Mouse (Mus musculus) embryo, embryonic 9.5 days (tissue): ENCODE data around the gene Rap1gds1.

ENCODE experiments used
- DNase-seq: peaks from one replicate; pipeline ENCODE4 v3.0.0-alpha.2; 2017; ENCODE audit errors: extremely low spot score

The Rap1gds1 gene

DNA sequence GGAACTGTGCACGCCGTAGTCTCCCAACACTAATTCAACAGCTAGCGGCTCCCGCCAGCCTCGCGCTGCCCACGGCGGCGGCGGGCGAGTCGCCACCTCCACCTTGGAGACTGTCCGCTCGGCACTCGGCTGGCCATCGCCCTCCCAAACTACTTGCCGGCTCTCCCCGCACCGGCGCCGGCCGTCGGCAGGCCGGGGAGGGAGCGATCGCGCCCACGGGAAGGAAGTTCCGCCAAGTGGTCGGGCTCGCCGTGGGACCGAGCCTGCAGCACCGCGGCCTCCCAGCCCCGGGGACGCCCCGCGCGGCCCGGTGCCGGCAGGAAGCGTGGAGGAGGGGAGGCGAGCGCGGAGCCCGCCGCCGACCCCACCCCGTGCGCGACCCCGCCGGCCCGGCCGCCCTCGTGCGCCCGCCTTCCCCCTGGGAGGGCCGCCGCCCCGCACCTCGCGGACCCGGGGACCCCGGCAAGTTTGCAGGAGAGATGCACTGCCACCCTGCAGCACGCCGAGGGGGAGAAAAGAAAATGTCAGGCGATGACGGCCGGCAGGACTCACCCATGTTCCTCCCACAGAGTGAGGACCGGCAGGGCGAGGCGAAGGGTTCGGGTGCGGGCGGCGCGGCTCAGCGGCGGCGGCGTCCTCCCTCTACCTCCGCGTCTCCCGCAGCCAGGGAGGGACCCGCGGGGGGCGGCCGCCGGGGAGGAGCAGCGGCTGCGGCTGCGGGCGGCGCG, at the start of gene Rap1gds1:
Gene Rap1gds1, minus strand, starts transcription at position 718 of the 728 bp plus-strand sequence.
- DNase-seq = peak; percentile 82

DNA sequence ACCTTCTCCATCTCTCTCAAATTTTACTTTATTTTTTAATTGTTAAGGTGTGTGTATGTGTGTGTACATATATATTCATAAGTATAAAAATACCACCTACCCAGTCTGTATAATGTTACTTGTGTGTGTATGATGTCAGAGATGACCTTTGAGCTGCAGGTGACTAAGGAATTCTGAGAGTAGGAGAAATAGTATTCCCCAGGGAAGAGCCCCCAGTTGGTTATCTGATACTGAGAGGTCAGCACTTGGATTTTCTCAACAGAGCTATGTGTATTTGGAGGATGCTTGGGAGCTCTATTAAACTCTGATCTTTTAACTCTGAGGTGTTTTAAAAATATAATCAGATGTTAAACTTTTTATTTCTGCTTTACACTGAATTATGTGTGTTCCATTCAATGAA, 43.4 kb upstream of the Rap1gds1 start:
- no peak for DNase-seq

DNA sequence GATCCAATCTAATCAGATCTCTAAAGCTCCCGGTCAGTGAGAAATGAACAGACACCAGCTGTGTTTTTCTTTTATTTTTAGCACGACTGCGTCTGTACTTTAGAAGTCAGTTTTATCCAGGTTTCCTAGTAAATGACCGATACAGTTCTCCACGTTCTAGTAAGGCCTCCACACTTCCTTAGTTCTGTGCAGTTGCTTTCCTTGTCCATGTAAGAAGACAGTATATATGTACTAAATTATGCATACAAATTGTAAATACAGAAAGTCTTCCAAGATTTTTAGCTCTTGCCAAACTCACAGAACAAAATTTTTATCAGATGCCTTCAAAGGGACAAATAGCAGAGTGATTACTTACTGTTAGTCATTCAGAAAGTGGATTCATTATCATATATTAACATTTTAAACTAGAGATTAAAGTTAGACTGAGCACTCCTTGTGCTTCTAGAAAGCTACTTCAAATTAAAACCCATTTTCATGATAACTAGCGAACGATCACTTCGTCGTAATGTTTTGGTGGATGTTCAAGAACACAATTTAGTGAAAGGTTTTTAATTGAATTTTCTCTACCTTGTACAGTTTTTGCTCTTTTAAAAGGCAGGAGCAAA, 41.8 kb upstream of the Rap1gds1 start:
- DNase-seq = no peak

DNA sequence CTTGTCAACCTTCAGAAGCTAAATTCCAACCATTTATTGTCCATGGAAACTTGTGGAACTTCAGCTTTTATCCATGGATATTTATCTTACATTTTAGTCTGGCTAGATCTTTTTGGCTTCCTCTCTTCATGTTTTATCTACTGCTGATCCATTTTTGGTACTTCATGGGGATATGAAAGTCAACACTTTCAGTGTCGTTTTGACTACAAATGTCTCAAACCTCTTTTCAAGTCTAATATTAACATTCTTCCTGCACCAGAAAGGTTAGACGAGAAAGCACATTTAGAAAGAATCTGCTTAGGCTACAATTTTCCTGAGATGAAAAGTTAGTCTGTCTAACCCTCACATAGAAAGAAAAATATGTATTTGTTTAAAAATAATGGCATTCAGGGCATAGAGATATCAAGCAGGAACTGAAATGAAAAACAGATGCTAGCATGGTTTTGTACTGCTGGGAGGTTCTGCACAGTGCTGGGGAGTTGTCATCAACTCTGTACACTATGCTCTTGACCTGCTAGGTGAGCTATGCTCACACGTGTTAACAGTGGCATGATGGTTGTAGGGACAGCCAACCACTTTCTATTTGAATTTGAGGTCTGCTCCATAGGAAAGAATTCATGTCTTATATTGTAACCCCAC, 37.5 kb upstream of the Rap1gds1 start:
- no peak for DNase-seq

DNA sequence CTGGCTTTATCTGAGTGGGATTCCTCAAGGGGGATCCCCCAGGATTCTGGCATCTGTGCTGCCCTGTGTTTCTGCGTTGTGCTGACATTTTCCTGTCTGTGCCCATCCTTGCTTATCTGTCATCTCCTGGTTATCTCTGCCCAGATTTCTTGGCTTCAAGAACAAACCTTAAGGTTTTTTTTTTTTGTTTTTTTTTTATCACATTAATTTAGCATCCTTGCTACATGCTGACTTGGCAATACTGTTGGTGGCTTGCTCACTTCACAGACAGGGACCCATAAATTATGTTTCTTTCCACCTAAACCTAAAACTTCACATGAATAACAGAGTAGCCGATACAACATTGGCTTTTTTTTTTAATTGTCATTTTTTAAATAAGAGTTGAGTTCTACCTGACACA, 36.9 kb upstream of the Rap1gds1 start:
- no peak for DNase-seq

DNA sequence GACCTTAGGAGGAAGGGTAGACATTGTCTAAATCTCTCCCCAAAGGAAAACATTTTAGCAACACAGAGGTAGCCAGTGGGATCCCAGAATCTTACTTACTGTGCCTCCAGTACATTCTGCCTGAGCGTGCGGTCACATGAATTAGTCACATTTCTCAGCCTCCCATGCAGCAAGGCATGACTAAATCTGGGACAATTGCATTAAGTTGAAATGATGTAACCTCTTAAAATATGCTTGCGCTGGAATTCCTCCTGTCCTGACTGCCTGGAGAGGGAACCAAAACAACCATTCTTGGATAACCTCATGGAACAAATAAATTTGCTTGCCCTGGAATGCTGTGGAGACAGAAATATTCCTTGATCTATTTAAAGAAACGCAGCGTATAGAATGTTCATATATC, 33.2 kb upstream of the Rap1gds1 start:
- DNase-seq = no peak

DNA sequence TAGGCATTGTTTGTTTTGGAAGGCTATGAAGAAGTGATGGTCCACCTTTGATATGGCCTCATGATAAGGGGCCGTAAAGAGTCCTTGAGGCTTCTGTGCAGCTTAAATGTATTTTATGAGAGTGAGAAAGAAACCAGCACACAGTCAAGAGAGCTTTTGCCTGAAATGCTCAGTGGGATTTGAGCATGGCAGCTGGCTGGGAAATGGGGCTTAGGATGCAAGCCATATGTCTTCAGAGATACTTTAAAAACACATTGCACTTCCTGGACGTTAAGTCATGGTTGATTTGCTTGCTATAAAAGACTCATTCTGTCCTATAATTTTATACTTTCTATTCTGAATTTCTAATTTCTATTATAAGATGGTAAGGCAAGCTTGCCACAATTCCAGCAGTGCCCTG, 28.9 kb upstream of the Rap1gds1 start:
- no peak for DNase-seq

DNA sequence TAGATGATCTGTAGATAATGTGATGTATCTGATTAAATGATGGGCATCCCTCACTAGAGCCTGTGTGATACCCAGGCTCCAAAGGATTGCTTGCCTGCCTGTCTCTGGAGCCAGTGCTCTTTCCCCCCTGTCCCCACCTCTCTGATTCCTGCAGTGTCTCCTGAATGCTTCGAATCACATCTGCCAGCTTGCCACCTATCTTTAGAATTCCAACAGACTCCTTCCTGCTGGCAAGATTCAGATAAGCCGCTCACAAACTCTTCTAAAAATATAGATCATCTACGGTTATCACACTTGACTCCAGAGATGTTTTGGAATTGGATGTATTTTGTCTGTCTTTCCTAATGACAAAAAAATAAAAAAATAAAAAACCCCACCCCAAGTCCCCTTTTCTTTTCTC, 28.3 kb upstream of the Rap1gds1 start:
- DNase-seq = no peak

- no peak for DNase-seq
Observed at GRCm38 (mm10) chr3:139101941-139102340, 26.9 kb upstream of the Rap1gds1 start.

DNA sequence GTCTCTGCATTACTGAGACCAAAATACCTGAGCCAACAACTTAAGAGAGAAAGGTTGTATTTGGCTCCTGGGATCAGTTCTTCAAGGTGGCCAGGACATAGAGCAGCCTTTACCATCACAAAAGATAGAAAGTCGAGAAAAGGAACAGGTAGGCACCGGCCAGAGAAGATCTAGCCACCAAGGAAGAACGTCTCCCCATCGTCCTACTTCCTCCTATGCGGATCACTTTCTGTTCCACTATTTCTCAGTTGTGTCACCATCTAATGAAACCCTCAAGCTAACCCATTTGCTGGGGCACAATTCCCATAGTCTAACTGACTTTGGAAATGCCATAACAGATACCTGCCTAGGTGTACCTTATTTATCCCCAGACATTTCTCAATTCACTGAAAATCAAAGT, 24.3 kb upstream of the Rap1gds1 start:
- DNase-seq = no peak

DNA sequence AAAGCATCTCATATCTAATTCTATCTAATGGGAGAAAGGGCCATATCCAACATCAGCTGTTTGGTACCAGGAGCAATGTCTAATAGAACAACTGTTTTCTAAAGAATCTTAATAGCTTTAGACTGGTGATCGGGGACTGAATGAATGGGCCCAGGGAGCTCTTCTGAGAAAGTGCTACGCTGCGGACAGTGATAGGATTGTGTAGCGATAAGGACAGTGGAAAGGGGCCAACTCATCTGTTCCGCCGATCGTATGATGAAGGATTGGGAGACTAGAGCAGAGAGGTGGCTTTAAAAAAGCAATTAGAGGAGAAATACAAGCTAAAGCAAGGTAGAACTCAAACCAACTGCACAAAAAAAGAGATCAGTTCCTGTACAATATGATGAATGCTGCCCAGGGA, 20.9 kb upstream of the Rap1gds1 start:
- no peak for DNase-seq

DNA sequence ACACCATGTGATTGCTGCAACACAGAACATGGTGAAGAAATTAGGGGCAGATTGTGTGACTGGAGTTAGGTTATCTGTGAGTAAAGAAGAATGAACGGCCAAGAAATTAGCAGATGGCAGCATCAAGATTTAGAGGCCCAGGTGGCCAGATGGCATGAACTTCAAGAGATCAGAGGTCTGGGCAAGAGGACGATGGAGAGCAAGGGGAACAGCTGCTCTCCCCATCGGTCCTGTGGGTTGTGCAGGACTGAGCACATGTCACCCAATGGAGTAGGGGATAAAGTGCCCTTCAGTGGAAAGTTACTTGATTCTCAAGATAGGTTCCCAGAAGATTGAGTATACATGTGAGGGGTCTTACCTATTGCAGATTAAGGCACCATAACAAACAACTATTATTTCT, 13.5 kb upstream of the Rap1gds1 start:
- DNase-seq = no peak

DNA sequence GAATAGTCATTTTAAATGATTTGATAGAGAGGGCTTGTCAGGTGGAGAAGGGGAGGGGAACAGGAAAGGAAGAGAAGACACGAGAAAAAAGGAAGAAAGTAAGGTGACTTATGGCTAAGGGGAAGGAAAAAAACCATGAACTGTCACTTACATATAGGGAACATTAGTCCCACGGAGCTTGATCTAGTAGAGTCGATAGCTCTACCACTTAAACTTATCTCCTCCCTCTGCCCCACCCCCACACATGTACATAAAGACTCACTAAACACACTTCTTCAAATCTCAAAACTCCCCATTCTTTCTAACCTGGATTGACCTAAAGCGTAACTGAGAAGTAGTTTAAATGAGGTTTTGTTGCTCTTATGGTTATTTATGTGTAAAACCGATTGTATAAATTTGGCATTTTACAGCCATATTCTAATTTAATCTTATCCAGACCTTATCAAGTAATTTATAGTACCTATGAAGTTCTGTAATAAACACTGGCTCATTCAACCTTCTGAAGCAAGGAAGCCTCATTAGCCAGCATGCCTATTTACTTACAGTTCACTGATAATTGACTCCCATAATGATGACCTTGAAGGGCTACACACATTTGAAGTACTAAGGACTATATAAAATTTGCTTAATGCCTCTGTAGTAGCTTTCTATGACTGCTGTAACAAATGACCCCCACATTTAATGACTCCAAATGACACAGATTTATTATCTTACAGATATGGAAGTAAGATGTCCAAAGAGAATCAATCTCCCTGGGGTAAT, 9.0 kb upstream of the Rap1gds1 start:
- DNase-seq = no peak

GRCm38 (mm10) chr3:139079831-139080230, 4.8 kb upstream of the Rap1gds1 start:
- DNase-seq = no peak

GRCm38 (mm10) chr3:139078010-139078409, 3.0 kb upstream of the Rap1gds1 start:
- no peak for DNase-seq

DNA sequence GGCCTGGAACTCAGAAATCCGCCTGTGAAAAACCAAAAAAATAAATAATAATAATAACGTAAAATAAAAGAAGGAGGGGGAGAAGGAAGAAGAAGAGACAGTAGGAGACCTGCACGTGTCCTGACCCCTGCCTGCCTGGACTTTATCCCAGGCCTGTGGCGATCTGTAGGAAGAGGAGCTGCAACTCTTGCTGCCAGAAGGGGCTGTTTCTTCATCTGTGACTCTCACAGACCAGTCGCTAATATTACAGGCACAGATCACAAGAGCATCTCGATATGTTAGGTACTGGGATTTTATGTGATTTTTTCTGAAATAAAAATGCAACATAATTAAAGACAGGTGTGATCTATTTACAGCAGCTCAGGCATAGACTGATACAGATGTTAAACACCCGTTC, 1.1 kb upstream of the Rap1gds1 start:
- DNase-seq = no peak

GRCm38 (mm10) chr3:139075333-139076058, 495 bp upstream of the Rap1gds1 start:
- peak; percentile 93 for DNase-seq

- DNase-seq = peak; percentile 21
Observed at GRCm38 (mm10) chr3:139073801-139074483, 1.1 kb downstream of the Rap1gds1 start.

DNA sequence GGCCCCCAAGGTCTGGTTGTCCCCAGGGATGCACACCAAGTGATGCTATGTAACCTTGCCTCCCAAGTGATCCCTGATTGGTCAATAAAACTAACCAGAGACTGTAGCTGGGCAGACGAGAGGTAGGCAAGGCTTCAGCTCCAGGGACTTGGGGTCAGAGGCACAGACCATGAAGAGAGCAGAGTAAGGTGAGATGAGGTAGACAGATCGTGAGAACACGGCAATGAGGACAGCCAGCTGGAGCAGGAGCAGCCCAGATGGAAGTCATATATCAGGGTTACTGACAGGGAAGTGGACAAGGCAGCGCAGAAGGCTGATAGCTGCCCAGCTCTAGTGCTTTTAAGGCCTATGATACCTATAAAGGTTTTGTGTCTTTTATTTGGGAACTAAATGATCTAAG, 5.5 kb downstream of the Rap1gds1 start:
- DNase-seq = peak; percentile 17

DNA sequence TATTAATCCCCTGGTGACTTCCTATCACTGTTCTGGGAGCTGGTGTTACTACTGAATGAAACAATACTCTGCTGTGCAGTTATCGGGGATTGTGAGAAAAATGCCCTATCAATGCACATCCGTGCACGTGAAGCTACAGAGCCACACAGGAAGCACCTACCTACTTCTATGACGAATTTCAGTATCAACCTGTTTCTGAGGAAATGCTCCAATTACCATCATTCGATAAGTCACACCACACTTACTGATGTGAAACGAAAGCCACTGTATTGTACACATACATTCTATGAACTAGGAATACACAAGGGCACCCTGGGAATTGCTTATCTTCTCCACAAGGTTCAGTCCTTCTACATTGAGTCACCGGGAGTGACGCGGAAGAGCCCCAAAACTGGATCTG, 10.9 kb downstream of the Rap1gds1 start:
- no peak for DNase-seq

GRCm38 (mm10) chr3:139062088-139062487, 12.9 kb downstream of the Rap1gds1 start:
- DNase-seq = no peak
